Mouse (Mus musculus) limb, embryonic 14.5 days (tissue): ENCODE data around the gene Arhgef10l. TPM values are rescaled to one million over a fixed set of nuclear protein-coding genes. Genes with fewer than 3 reads are reported as not detected.

Experiments used
- ATAC-seq: fragments of 200-750 bp; cut with Nextera tagmentation; 2 replicates; pipeline ENCODE4 v1.8.0; 2017; ENCODE audit warnings: low read depth, moderate number of reproducible peaks, moderate TSS enrichment; ENCODE audit not compliant: low FRiP score
- DNase-seq: peaks from one replicate; pipeline ENCODE4 v3.0.0-alpha.2; 2015; ENCODE audit warnings: low spot score
- H3K27ac ChIP-seq: fragments of 300-500 bp; sonication (generic); replicated peaks from 2 replicates; pipeline ENCODE4 v1.5.1; 2014; ENCODE audit warnings: low read depth, mild to moderate bottlenecking, low read length, moderate library complexity, mixed read lengths
- H3K27me3 ChIP-seq: fragments of 300-500 bp; sonication (generic); 2 replicates; pipeline ENCODE4 v1.6.1; 2014; ENCODE audit warnings: low read length, mixed read lengths; ENCODE audit not compliant: control insufficient read depth, insufficient read depth
- H3K36me3 ChIP-seq: fragments of 300-500 bp; sonication (generic); 2 replicates; pipeline ENCODE4 v1.6.1; 2014; ENCODE audit warnings: mild to moderate bottlenecking, low read length, moderate library complexity, mixed read lengths; ENCODE audit not compliant: control insufficient read depth, insufficient read depth
- H3K4me1 ChIP-seq: fragments of 300-500 bp; sonication (generic); 2 replicates; pipeline ENCODE4 v1.6.1; 2014; ENCODE audit warnings: antibody characterized with exemption, low read length, mixed read lengths; ENCODE audit not compliant: control insufficient read depth, insufficient read depth
- H3K4me2 ChIP-seq: fragments of 300-500 bp; sonication (generic); replicated peaks from 2 replicates; pipeline ENCODE4 v1.6.1; 2014; ENCODE audit warnings: low read depth, mild to moderate bottlenecking, low read length, moderate library complexity; ENCODE audit not compliant: severe bottlenecking
- H3K4me3 ChIP-seq: fragments of 300-500 bp; sonication (generic); replicated peaks from 2 replicates; pipeline ENCODE4 v1.5.1; 2014; ENCODE audit warnings: low read length
- H3K9ac ChIP-seq: fragments of 300-500 bp; sonication (generic); 2 replicates; pipeline ENCODE4 v1.6.1; 2014; ENCODE audit warnings: mild to moderate bottlenecking, low read depth, low read length, moderate library complexity; ENCODE audit not compliant: severe bottlenecking
- H3K9me3 ChIP-seq: fragments of 300-500 bp; sonication (generic); 2 replicates; pipeline ENCODE4 v1.6.1; 2016; ENCODE audit warnings: low read length; ENCODE audit not compliant: control insufficient read depth
- POLR2A ChIP-seq: fragments of 200-500 bp; IDR thresholded peaks from 2 replicates; pipeline ENCODE4 v1.8.0; 2012; ENCODE audit warnings: inconsistent platforms, mild to moderate bottlenecking, moderate library complexity, borderline replicate concordance; ENCODE audit not compliant: insufficient read depth, insufficient read length; ENCODE audit errors: extremely low read depth
- WGBS: fragments of 180-500 bp; shearing (Covaris S2); extraction: QIAGEN DNeasy Blood & Tissue Kit; methylation state at CpG from one replicate; pipeline ENCODE4 v1.1.7; 2014; 5-methylcytosine and 5-hydroxymethylcytosine counted together
- polyA plus RNA-seq, 2 experiments: library from polyadenylated mRNA; depleted of rRNA in 1 of 2; stranded (reverse) in 1 of 2; unstranded in 1 of 2; fragments of >200 nt; fragmentation: Nextera tagmentation in 1 of 2; extraction: Ambion mirVana in 1 of 2; gene quantifications; 2 replicates each; pipeline versions ENCODE4 v1.2.1 to v1.2.3; 2012 to 2014

Gene Arhgef10l
- polyA plus RNA-seq, 2 experiments: 13.7 to 19.5 TPM

DNA sequence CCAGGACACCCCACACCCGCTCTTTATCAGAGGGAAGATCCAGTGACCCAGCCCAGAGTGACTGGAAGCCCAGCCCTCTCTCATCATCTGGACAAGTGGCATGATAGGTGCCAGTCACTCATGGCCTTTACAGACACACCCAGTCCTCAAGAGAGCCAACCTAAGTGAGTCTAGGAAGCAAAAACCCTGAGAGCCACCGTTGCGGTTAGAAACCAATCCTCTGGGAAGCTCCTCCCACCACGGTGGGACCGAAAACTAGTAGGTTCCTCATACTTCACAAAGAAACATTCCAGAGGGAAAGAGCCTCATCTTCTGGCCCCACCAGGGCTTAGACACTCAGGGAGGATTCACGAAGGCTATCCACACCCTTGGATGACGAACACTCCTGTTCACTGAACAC, 50.0 kb downstream of the Arhgef10l start:
- 82% methylated on average over 7 of the region's 7 CpGs for WGBS
- no peaks in the 10 kb centered on the region for H3K9me3 ChIP-seq
- DNase-seq: no peak
- no peak overlapping the region for H3K4me3 ChIP-seq
- no peak overlapping the region for H3K9ac ChIP-seq
- peaks cover 22% of the 10 kb centered on the region for H3K4me1 ChIP-seq
- no peak overlapping the region for H3K27ac ChIP-seq
- peaks cover 29% of the 10 kb centered on the region for H3K36me3 ChIP-seq
- no peaks in the 10 kb centered on the region for H3K27me3 ChIP-seq
- TF ChIP-seq POLR2A: no peak
- ATAC-seq: no peak
- no peak overlapping the region for H3K4me2 ChIP-seq

DNA sequence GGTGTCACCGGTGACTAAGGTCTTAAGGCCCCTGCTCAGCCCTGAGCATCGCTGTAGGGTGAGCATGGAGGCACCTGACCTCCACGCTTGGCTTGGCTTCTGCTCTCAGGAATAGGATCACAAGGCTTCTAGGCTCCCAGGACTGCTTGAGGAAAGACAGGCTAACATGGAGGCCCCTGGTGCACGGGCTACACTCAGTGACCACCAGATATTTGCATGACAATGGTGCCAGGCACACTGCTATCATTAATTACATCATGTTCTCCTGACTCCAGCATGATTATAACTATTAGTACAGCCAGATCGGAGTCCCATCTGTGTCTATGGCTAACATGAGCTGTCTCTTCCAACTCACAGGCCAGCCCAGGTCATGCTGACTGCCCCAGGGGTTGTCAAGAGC, 51.3 kb downstream of the Arhgef10l start:
- no peak for ATAC-seq
- no peaks in the 10 kb centered on the region for H3K27me3 ChIP-seq
- 85% methylated on average over 5 of the region's 5 CpGs for WGBS
- no peak overlapping the region for H3K4me3 ChIP-seq
- H3K27ac ChIP-seq: no peak overlapping the region
- DNase-seq: no peak
- H3K9ac ChIP-seq: no peak overlapping the region
- H3K4me1 ChIP-seq: peaks cover 29% of the 10 kb centered on the region
- no peaks in the 10 kb centered on the region for H3K9me3 ChIP-seq
- H3K4me2 ChIP-seq: no peak overlapping the region
- no peak for TF ChIP-seq POLR2A
- H3K36me3 ChIP-seq: peaks cover 38% of the 10 kb centered on the region

GRCm38 (mm10) chr4:140614145-140614544, 51.7 kb downstream of the Arhgef10l start:
- peaks cover 29% of the 10 kb centered on the region for H3K4me1 ChIP-seq
- no peak overlapping the region for H3K27ac ChIP-seq
- peaks cover 42% of the 10 kb centered on the region for H3K36me3 ChIP-seq
- no peaks in the 10 kb centered on the region for H3K27me3 ChIP-seq
- no peak overlapping the region for H3K4me2 ChIP-seq
- no peak for TF ChIP-seq POLR2A
- H3K9me3 ChIP-seq: no peaks in the 10 kb centered on the region
- WGBS: 89% methylated on average over 6 of the region's 6 CpGs
- no peak for DNase-seq
- ATAC-seq: no peak
- H3K9ac ChIP-seq: no peak overlapping the region
- H3K4me3 ChIP-seq: no peak overlapping the region

- peak; percentile 62; the same call in 1 of the 2 replicates for ATAC-seq
- peak; percentile 71 for DNase-seq
- H3K4me3 ChIP-seq: no peak overlapping the region
- H3K4me1 ChIP-seq: peaks cover 21% of the 10 kb centered on the region
- peaks cover 59% of the 10 kb centered on the region for H3K36me3 ChIP-seq
- H3K4me2 ChIP-seq: no peak overlapping the region
- no peaks in the 10 kb centered on the region for H3K27me3 ChIP-seq
- WGBS: 14% methylated on average over 12 of the region's 12 CpGs
- no peak overlapping the region for H3K9ac ChIP-seq
- H3K27ac ChIP-seq: peak overlapping the region; percentile 81
- no peak for TF ChIP-seq POLR2A
- no peaks in the 10 kb centered on the region for H3K9me3 ChIP-seq
Observed at GRCm38 (mm10) chr4:140610841-140611609, 54.8 kb downstream of the Arhgef10l start.

DNA sequence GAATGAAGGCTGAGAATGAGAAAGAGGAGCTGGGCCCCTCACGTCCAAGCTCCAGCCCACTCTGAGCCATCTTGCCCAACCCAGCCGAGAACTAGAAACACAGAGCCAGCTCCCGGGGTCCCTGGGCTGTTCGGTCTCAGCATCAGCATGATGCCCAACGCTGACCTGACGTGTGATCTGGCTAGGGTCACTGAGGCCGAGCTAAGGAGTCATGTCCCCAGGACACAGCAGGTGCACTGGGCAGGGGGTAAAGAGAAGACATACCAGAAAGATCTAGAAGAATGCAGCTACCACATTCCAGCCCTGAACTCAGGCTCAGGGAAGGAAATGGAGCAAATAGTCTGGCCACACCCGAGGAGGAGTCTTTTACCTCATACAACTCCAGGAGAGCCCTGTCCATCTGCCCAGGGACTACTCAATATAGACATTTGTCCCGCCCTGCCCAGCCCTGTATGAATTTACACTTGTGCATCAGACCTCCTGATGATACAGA, 57.5 kb downstream of the Arhgef10l start:
- WGBS: 77% methylated on average over 9 of the region's 9 CpGs
- Histone ChIP-seq H3K36me3 (peaks cover 55% of the 10 kb centered on the region), H3K27me3 (no peaks in the 10 kb centered on the region), H3K27ac (no peak overlapping the region), H3K9ac (no peak overlapping the region), H3K4me3 (no peak overlapping the region), H3K9me3 (no peaks in the 10 kb centered on the region), H3K4me1 (peaks cover 21% of the 10 kb centered on the region), H3K4me2 (no peak overlapping the region)
- TF ChIP-seq POLR2A: no peak
- no peak for DNase-seq
- ATAC-seq: no peak
